Mouse (Mus musculus): Measurements from ENCODE around the gene Lmtk2. TPM values are rescaled to one million over a fixed set of nuclear protein-coding genes. Genes with fewer than 3 reads are reported as not detected.

The Lmtk2 gene
- total and polyA plus RNA-seq, 3 experiments = 12.6 to 14.8 TPM; not detected in 1

DNA sequence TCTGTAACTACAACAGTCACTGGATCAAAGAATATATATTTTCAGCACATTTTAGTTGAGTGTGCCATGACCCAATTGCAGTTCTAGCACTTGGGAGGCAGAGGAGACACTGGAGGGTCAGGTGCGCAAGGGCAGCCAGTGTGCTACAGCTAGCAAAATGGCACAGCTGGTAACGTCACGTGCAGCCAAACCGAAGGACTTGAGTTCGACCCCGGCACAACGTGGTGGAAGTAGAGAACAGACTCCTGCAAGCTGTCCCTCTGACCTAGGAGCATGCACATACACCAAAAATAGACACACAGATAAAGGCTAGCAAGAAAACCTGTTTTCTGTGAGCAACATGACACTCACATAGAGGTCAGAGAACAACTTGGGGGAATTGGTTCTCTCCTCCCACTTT, 89.1 kb downstream of the Lmtk2 start:
- TF ChIP-seq TBP (IDR thresholded peaks at IDR 0.05; ENCODE audit: low read depth, low read length) (no peak), MAX (IDR thresholded peaks at IDR 0.05; ENCODE audit: low read length) (no peak), RCOR1 (IDR thresholded peaks at IDR 0.05; ENCODE audit: low read depth, low read length) (no peak), NRF1 (IDR thresholded peaks at IDR 0.05; ENCODE audit: insufficient read depth, low read depth, low read length, poor library complexity, severe bottlenecking) (no peak), CHD1 (IDR thresholded peaks at IDR 0.05; ENCODE audit: low read depth, low read length) (no peak), SIN3A (IDR thresholded peaks at IDR 0.05; ENCODE audit: low read length) (no peak), MYC (IDR thresholded peaks at IDR 0.05; ENCODE audit: low read depth, low read length) (no peak), MXI1 (IDR thresholded peaks at IDR 0.05; ENCODE audit: low read depth, low read length) (no peak)
- Histone ChIP-seq H3K36me3 (ENCODE audit: control insufficient read depth in 1 of 2, insufficient read depth in 2 of 2, low read length in 2 of 2) (no peaks in the 10 kb centered on the region; a peak in 2 of 4 replicates), H3K4me1 (ENCODE audit: control insufficient read depth in 1 of 2, insufficient read depth in 2 of 2, low read length in 2 of 2) (peaks cover 0 to 3% of the 10 kb centered on the region in 2 experiments; a peak in 2 of 4 replicates), H3K9ac (ENCODE audit: control insufficient read depth, low read depth, low read length, poor library complexity, severe bottlenecking) (no peak overlapping the region; the same call in 1 of the 2 replicates), H3K27ac (ENCODE audit: control insufficient read depth, low read depth, low read length) (no peak overlapping the region), H3K4me3 (ENCODE audit: control insufficient read depth in 1 of 2, insufficient read depth in 1 of 2, low read depth in 2 of 2, low read length in 2 of 2) (no peak overlapping the region), H3K79me2 (ENCODE audit: control insufficient read depth, insufficient read depth, low read length, poor library complexity) (no peaks in the 10 kb centered on the region), H3K27me3 (ENCODE audit: control insufficient read depth in 1 of 2, insufficient read depth in 2 of 2, low read length in 2 of 2) (no peaks in the 10 kb centered on the region), H3K9me3 (replicated peaks; ENCODE audit: insufficient read depth, low read length) (no peaks in the 10 kb centered on the region)
- no peak for DNase-seq (ENCODE audit: low read depth, low spot score)

DNA sequence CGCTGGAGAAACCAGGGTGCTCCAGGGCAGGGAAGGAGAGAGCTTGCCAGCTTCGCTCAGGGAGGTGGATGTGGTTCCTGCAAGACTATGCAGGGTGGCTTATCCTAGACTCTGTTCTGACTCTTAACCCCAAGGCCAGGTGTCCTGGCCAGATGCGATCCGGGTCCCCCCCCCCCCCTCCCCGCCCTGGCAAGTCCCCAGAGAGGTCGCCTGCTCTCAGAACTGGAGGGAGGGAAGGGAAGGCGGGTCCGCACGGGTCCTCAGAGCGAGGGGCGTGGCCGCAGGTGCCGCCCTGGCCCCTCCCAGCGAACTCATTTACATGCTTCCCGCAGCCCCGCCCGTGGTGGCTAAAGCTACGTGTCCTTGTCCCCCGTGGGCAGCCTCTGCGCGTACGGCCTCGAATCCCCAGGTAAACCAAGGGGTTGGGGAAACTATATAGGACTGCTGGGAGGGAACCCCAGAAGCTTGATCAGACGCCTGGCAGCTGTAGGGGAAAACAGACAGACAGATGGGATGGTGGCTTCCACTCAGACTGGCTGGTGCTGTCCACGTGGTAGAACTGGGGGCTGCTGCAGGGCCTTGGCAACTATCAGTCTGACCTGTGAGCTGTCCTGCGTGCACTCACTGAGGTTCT, 89.8 kb downstream of the Lmtk2 start, which contains the start of gene Bhlha15:
Bhlha15 (plus strand) TSS at position 337 of the 634 bp plus-strand sequence.
- Histone ChIP-seq H3K79me2 (ENCODE audit: control insufficient read depth, insufficient read depth, low read length, poor library complexity) (no peaks in the 10 kb centered on the region), H3K9me3 (replicated peaks; ENCODE audit: insufficient read depth, low read length) (no peaks in the 10 kb centered on the region), H3K36me3 (ENCODE audit: control insufficient read depth in 1 of 2, insufficient read depth in 2 of 2, low read length in 2 of 2) (no peaks in the 10 kb centered on the region; a peak in 2 of 4 replicates), H3K4me1 (ENCODE audit: control insufficient read depth in 1 of 2, insufficient read depth in 2 of 2, low read length in 2 of 2) (peaks cover 0 to 3% of the 10 kb centered on the region in 2 experiments; a peak in 2 of 4 replicates), H3K9ac (ENCODE audit: control insufficient read depth, low read depth, low read length, poor library complexity, severe bottlenecking) (peak within 1 kb of the TSS; percentile 75), H3K27ac (ENCODE audit: control insufficient read depth, low read depth, low read length) (peak within 1 kb of the TSS; percentile 22), H3K4me3 (ENCODE audit: control insufficient read depth in 1 of 2, insufficient read depth in 1 of 2, low read depth in 2 of 2, low read length in 2 of 2) (peak within 1 kb of the TSS; percentile 66 to 67), H3K27me3 (ENCODE audit: control insufficient read depth in 1 of 2, insufficient read depth in 2 of 2, low read length in 2 of 2) (no peaks in the 10 kb centered on the region)
- DNase-seq (ENCODE audit: low read depth, low spot score) = peak; percentile 86
- no peak for TF ChIP-seq ELF1 (IDR thresholded peaks at IDR 0.05; ENCODE audit: low read depth, low read length)
- TF ChIP-seq TBP (IDR thresholded peaks at IDR 0.05; ENCODE audit: low read depth, low read length) = no peak
- TF ChIP-seq SMC3 (IDR thresholded peaks at IDR 0.05; ENCODE audit: low read depth, low read length) = no peak
- TF ChIP-seq MAZ (IDR thresholded peaks at IDR 0.05; ENCODE audit: low read depth, low read length) = no peak; the same call in 1 of the 2 replicates
- peak; percentile 71; the same call in 1 of the 2 replicates for TF ChIP-seq MAX (IDR thresholded peaks at IDR 0.05; ENCODE audit: low read length)
- TF ChIP-seq MAFK (IDR thresholded peaks at IDR 0.05; ENCODE audit: borderline replicate concordance, low read depth, low read length) = no peak
- no peak for TF ChIP-seq MYB (IDR thresholded peaks at IDR 0.05; ENCODE audit: low read depth, low read length)
- TF ChIP-seq NRF1 (IDR thresholded peaks at IDR 0.05; ENCODE audit: insufficient read depth, low read depth, low read length, poor library complexity, severe bottlenecking) = 0 out of 2 replicates have a peak, but pooled peaks have one; percentile 21
- no peak for TF ChIP-seq UBTF (IDR thresholded peaks at IDR 0.05; ENCODE audit: borderline replicate concordance, insufficient read depth, low read depth, low read length)
- peak; percentile 58 for TF ChIP-seq MYC (IDR thresholded peaks at IDR 0.05; ENCODE audit: low read depth, low read length)
- TF ChIP-seq RCOR1 (IDR thresholded peaks at IDR 0.05; ENCODE audit: low read depth, low read length) = no peak
- no peak for TF ChIP-seq ZMIZ1 (IDR thresholded peaks at IDR 0.05; ENCODE audit: low read depth, low read length)
- peak; percentile 91 for TF ChIP-seq MXI1 (IDR thresholded peaks at IDR 0.05; ENCODE audit: low read depth, low read length)
- no peak for TF ChIP-seq CTCF (IDR thresholded peaks at IDR 0.05 in 2 of 3, conservative IDR thresholded peaks at IDR 0.05 in 1 of 3; ENCODE audit: control insufficient read depth in 1 of 3, insufficient read depth in 1 of 3, low read depth in 2 of 3, low read length in 3 of 3, poor library complexity in 1 of 3, severe bottlenecking in 1 of 3)
- TF ChIP-seq ZNF384 (IDR thresholded peaks at IDR 0.05; ENCODE audit: low read depth, low read length) = no peak
- 0 out of 2 replicates have a peak, but pooled peaks have one; percentile 25 for TF ChIP-seq TCF12 (IDR thresholded peaks at IDR 0.05; ENCODE audit: low read depth, low read length)
- peak in 1 of 2 experiments; percentile 25; a peak in 1 of 4 replicates for TF ChIP-seq POLR2A (IDR thresholded peaks at IDR 0.05; ENCODE audit: control insufficient read depth in 1 of 2, insufficient read depth in 1 of 2, low read depth in 1 of 2, low read length in 2 of 2, poor library complexity in 1 of 2)
- TF ChIP-seq BHLHE40 (IDR thresholded peaks at IDR 0.05; ENCODE audit: borderline replicate concordance, low read depth, low read length) = no peak
- no peak for TF ChIP-seq KAT2A (conservative IDR thresholded peaks at IDR 0.05; ENCODE audit: low read depth, low read length)
- no peak for TF ChIP-seq ZKSCAN1 (IDR thresholded peaks at IDR 0.05; ENCODE audit: low read depth, low read length)
- no peak for TF ChIP-seq EP300 (IDR thresholded peaks at IDR 0.05; ENCODE audit: low read depth in 1 of 2, low read length in 2 of 2)
- TF ChIP-seq HCFC1 (IDR thresholded peaks at IDR 0.05; ENCODE audit: low read depth, low read length) = no peak
- no peak for TF ChIP-seq MEF2A (IDR thresholded peaks at IDR 0.05; ENCODE audit: extremely low read depth, insufficient replicate concordance, low read depth, low read length, poor library complexity, severe bottlenecking)
- peak; percentile 30 for TF ChIP-seq NELFE (IDR thresholded peaks at IDR 0.05; ENCODE audit: low read depth, low read length)
- TF ChIP-seq POLR2AphosphoS5 (IDR thresholded peaks at IDR 0.05; ENCODE audit: borderline replicate concordance, low read depth, low read length) = no peak
- no peak for TF ChIP-seq E2F4 (IDR thresholded peaks at IDR 0.05; ENCODE audit: borderline replicate concordance, low read depth, low read length)
- TF ChIP-seq JUND (IDR thresholded peaks at IDR 0.05; ENCODE audit: low read depth, low read length) = no peak
